Mouse (Mus musculus) 3134 (cell line): ENCODE measurements at regions not wholly inside any gene's neighbourhood (a gene's known extent, or its start where the extent isn't known, plus 50 kb on each side); places are given as distances from the start of the nearest gene placed in this dataset.

ENCODE experiments used
- DNase-seq: peaks from one replicate; pipeline ENCODE4 v3.0.0-alpha.2; 2011; ENCODE audit warnings: low spot score; ENCODE audit not compliant: insufficient read length; ENCODE audit errors: extremely low read depth

DNA sequence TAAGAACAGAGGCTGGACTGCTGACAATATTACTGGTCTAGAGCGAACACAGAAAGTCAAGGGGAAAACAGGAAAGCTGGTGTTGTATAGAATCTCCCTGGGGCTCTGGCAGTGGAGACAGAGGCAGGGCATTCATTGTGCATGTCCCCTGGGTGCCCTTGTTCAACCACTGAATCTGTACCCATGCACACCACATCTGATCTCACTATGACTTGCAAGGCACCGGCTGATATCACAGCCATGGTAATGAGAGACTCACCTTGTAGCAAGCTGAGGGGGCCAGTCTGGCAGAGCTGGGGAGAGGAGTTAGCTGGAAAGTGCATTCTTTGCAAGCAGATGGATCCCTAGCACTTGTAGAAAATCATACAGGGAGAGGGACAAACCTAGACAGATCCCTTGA is 522.5 kb downstream of the 1700129C05Rik start:
- DNase-seq = no peak

GRCm38 (mm10) chr14:58617656-58618055 is 525.0 kb downstream of the 1700129C05Rik start:
- DNase-seq = no peak

- DNase-seq = no peak
These were observed 534.5 kb downstream of the 1700129C05Rik start for GRCm38 (mm10) chr14:58608216-58608615.

- DNase-seq = peak; percentile 12
These were observed 535.0 kb downstream of the 1700129C05Rik start for GRCm38 (mm10) chr14:58607734-58608133.

GRCm38 (mm10) chr14:58605529-58605928 is 535.2 kb downstream of the Fgf9 start:
- DNase-seq = no peak

DNA sequence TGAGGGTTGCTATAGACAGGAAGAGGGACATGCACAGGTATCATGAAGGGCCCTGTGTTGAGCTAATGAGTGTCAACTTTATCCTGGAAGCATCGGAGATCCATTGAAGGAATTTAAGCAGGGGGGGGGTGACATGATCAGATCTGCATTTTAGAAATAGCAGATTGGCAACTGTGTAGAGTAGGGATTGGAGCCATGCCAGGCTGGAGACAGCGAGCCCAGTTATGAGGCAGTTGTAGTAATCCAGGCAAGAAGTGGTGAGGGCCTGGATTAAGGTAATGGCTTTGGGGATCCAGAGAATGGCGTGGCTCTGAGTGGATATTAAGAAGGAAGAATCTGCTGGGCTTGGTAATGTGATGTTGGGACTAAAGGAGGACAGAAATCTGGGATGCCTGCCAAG is 528.5 kb downstream of the Fgf9 start:
- DNase-seq = no peak

GRCm38 (mm10) chr14:58597810-58598209 is 527.5 kb downstream of the Fgf9 start:
- DNase-seq = no peak

DNA sequence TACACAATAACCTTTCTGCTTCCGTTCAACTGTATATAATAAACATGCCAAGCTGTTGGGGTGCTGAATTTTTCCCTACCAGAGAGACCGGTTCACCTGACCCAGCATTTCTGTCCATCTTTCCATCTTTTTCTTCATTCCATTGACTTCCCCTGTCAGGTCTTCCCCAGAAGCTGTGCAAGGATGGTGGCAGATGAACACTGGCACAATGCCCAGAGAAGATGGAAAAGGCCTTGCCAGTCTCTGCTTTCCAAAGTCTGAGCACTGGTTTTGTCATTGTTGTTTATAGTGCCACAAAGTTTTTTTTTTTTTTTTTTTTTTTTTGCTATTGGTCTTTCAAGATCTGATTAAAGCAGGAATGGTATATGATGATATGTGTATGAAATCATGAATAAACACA is 526.6 kb downstream of the Fgf9 start:
- no peak for DNase-seq

DNA sequence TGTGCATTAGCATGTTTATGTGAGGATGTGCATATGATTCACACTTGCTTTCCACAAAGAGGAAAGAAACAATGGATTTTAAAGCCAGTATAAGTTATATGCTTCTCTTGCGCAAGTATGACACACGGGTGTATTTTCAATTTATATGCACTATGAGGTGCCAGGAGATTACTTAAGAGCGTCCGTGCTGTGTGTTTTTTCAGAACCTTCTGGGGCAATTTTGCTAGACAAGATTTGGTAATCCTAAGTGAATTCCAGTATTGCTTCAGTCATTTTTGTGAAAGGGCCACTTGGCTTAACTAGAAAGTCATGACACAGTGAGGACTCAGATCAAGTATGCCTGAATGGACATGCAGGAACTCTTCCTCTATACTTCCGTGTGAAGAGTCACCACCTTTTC is 511.5 kb downstream of the Fgf9 start:
- DNase-seq = no peak

GRCm38 (mm10) chr14:58570021-58570420 is 499.7 kb downstream of the Fgf9 start:
- DNase-seq = no peak

GRCm38 (mm10) chr14:58567472-58567871 is 497.1 kb downstream of the Fgf9 start:
- DNase-seq = no peak

- DNase-seq = no peak
These were observed 492.7 kb downstream of the Fgf9 start for GRCm38 (mm10) chr14:58563082-58563481.

GRCm38 (mm10) chr14:58550785-58551184 is 480.4 kb downstream of the Fgf9 start:
- DNase-seq = no peak

GRCm38 (mm10) chr14:58545778-58546177 is 475.4 kb downstream of the Fgf9 start:
- no peak for DNase-seq

- no peak for DNase-seq
These were observed 472.9 kb downstream of the Fgf9 start for GRCm38 (mm10) chr14:58543140-58543767.

GRCm38 (mm10) chr14:58538135-58538534 is 467.8 kb downstream of the Fgf9 start:
- DNase-seq = no peak

DNA sequence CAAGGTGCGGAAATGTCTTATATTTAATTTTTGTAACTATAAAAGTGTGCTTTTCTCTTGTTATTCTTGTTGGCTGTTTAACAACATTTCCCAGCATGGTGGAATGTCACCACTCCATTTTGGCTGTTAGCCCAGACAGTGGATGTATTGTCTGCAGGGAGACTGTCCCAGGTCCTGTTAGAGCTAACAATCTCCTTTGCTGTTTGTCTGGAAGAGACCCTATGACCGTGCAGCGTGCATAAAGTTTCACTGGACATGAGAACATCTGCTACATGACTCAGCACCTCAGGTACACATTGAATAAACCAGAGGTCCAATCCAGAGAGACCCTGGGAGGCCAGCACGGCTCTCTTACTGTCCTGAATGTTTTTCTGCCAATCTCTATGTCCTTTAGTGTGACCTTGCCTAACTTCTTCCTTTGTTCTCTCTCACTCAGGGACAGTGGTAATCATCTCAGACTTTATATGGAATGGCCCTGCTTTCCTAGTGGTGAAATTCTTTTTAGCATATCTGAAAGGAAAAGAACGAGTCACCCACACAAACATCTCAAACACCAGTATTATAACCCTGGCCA is 450.7 kb downstream of the Fgf9 start:
- no peak for DNase-seq

GRCm38 (mm10) chr14:58520384-58520783 is 450.0 kb downstream of the Fgf9 start:
- no peak for DNase-seq

GRCm38 (mm10) chr14:58519086-58519485 is 448.7 kb downstream of the Fgf9 start:
- no peak for DNase-seq

DNA sequence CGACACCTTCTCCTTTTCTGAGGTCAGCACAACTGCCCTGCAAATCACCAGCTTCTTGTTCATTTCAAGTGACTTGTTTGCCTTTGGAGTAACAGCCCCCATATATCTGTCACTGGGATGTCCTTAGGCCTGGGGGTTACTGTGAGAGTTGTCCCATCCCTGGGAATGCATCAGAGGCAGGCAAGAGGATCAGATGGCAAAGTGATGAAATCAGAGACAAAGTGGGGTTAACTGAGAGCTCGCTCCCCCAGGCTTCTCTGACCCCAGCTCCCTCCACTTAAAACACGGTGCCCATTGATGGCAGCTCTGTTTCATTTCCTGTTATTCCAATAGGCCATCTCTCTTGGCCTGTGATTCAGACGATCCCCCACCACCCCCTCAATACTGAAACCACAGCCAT is 446.2 kb downstream of the Fgf9 start:
- DNase-seq = no peak

DNA sequence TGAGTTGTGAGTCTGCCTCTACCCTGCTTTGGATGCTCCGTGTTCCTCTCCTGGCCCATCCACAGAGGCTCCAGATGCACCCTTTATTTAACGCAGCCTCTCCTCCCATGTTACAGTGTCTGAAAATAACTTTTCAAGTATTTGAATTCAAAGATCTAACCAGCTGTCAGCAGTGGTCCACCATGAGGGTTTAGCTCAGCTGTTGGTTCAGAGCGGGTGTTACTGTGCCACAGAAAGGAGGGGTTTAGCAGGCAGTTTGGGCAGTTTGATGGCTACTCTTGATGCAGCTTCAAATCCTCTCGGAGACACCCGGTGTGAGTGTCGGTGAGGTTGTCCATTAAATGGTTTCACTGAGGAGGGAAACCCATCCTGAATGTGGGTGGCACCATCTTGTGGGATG is 441.8 kb downstream of the Fgf9 start:
- DNase-seq = no peak

DNA sequence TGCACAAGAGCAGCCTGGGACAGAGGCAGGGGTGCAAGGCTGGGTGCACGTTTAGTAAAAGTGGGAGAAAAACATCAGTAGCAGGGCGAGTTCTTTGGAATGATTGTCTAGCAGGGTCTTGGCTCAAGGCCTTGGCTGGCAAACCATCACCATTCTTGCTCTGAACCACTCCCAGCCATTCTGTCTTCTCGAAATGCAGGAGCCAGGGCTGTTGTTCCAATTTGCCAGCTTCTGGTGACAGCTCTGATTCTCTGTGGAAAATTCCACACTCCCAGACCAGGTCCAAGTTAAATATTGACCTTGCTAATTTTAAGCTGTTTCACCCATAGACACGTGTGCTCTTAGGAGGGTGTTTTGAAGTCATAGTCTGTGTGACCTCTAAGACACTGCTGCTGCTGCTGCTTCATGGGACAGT is 441.2 kb downstream of the Fgf9 start:
- no peak for DNase-seq

- no peak for DNase-seq
These were observed 440.4 kb downstream of the Fgf9 start for GRCm38 (mm10) chr14:58510790-58511189.
